Mouse (Mus musculus) E14TG2a.4 (cell line): Measurements from ENCODE around the gene Dock10.

Source experiments
- CTCF ChIP-seq: conservative IDR thresholded peaks from 2 replicates; pipeline ENCODE4 v1.5.1; 2014; ENCODE audit warnings: low read length
- POU5F1 ChIP-seq: IDR thresholded peaks from 2 replicates; pipeline ENCODE4 v1.6.1; 2014; ENCODE audit warnings: low read length, borderline replicate concordance

DNA sequence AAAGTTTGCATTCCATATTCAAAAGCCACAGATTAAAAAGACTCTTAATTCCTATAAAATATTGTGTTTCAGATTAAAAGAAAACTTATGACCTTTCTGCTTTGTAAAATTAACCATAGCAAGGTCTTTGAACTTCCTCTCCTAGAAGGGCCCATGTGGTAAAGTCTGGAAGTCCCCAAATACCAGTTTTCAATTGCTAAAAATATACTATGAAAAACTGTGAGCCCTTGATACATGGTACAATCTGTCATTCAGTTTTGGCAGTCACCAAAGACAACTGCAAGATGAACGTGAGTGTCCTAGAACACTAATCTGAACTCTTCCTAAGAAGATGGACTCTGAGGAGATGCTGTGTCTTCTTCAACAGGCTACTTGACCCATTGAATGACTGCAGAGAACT, 117.0 kb downstream of the Dock10 start:
- TF ChIP-seq CTCF (no peak), POU5F1 (no peak)
